Mouse (Mus musculus): Measurements from ENCODE around the gene 5031439G07Rik.

DNA sequence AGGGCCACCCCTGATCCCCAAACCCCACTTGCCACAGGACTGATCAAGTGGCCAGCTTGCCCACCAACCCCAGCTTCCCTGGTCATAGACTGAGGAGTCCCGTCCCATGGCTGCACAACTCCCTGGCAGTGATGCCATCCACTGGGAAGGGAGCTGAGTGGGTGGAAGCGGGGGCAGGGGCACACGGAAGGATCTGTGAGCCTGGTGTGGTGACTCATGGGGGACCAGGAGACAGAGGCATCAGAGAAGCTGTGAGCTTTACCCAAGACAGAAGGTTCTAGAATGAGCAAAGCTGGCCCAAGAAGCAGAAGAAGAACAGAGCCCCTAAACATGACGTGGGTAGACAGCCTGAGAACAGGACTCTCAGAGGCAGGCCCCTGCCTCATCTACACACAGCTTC, 38.3 kb downstream of the 5031439G07Rik start:
- TF ChIP-seq CTCF (IDR thresholded peaks at IDR 0.05; ENCODE audit: low read depth, low read length) (no peak), POLR2A (IDR thresholded peaks at IDR 0.05; ENCODE audit: insufficient read depth, low read length) (no peak)

Measured in ES-Bruce4 (cell line).